ENCODE assay signal across 8 mouse cellular contexts in the genomic region with DNA sequence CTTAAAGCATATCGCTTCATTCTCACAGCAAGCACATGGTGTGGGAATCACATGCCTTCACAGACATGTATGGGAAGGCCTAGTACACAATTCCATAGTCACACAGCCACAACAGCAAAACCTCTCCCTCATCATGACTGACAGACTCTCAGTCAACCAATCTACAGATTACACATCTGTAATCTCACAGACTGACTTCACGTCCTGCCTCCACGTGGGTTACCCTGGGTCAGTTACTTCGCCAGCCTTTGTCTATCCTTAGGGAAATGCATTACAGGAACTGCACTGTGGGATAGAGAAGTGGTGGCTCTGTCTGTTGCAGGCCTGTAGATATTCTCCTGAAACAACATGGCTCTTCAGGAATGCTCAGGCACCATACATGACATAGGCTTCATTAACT. TPM values are rescaled to one million over a fixed set of nuclear protein-coding genes. Genes with fewer than 3 reads are reported as not detected.
DNase-seq lines count a peak whose midpoint lies in the region; ATAC-seq and TF ChIP-seq lines count a peak whose summit lies in the region.

No protein-coding gene starts in this region.

- 74% methylated on average over 4 of the region's 4 CpGs for WGBS in kidney, embryonic 15.5 days
- WGBS in hindbrain, embryonic 15.5 days: 71% methylated on average over 4 of the region's 4 CpGs
- 75% methylated on average over 4 of the region's 4 CpGs for WGBS in midbrain, embryonic 16.5 days
- 52% methylated on average over 4 of the region's 4 CpGs for WGBS in lung, adult 2 months

- peaks cover 20% of the 10 kb centered on the region for H3K4me1 ChIP-seq in kidney, embryonic 15.5 days
- peaks cover 24% of the 10 kb centered on the region for H3K4me1 ChIP-seq in hindbrain, embryonic 15.5 days (replicated peaks)
- H3K4me1 ChIP-seq in midbrain, embryonic 16.5 days (ENCODE audit: control insufficient read depth, insufficient read depth, low read length): peaks cover 27% of the 10 kb centered on the region
- peaks cover 4% of the 10 kb centered on the region; the same call in 1 of the 2 replicates for H3K4me1 ChIP-seq in lung, adult 2 months (ENCODE audit: control insufficient read depth, insufficient read depth, low read length)

- no peak for DNase-seq in kidney, adult 9 months
- peak; percentile 28 for DNase-seq in adipocyte (ENCODE audit: low spot score)
- DNase-seq in ovary, postnatal 36 days (ENCODE audit: low spot score): no peak
- DNase-seq in cerebellum, adult 11 months: no peak
- no peak for DNase-seq in lung, adult 2 months

- peaks cover 61% of the 10 kb centered on the region for H3K36me3 ChIP-seq in kidney, embryonic 15.5 days
- H3K36me3 ChIP-seq in hindbrain, embryonic 15.5 days: peaks cover 34% of the 10 kb centered on the region
- peaks cover 24% of the 10 kb centered on the region for H3K36me3 ChIP-seq in midbrain, embryonic 16.5 days (ENCODE audit: control insufficient read depth, insufficient read depth, low read length)

- no peak overlapping the region for H3K27ac ChIP-seq in kidney, embryonic 15.5 days
- no peak overlapping the region for H3K27ac ChIP-seq in hindbrain, embryonic 15.5 days (replicated peaks)
- no peak overlapping the region for H3K27ac ChIP-seq in midbrain, embryonic 16.5 days (ENCODE audit: low read length)

- no peaks in the 10 kb centered on the region for H3K9me3 ChIP-seq in kidney, embryonic 15.5 days (replicated peaks)
- no peaks in the 10 kb centered on the region for H3K9me3 ChIP-seq in hindbrain, embryonic 15.5 days
- H3K9me3 ChIP-seq in midbrain, embryonic 16.5 days (replicated peaks; ENCODE audit: control insufficient read depth, low read length, poor library complexity, severe bottlenecking): no peaks in the 10 kb centered on the region

- no peak for TF ChIP-seq CTCF in lung, adult 2 months (IDR thresholded peaks at IDR 0.05; ENCODE audit: insufficient read depth, low read length)

- no peak for TF ChIP-seq POLR2A in lung, adult 2 months (IDR thresholded peaks at IDR 0.05; ENCODE audit: borderline replicate concordance, extremely low read depth, low read depth, low read length)

- H3K4me3 ChIP-seq in kidney, embryonic 15.5 days (replicated peaks): peak overlapping the region; percentile 96
- peak overlapping the region; percentile 71 for H3K4me3 ChIP-seq in hindbrain, embryonic 15.5 days
- H3K4me3 ChIP-seq in midbrain, embryonic 16.5 days (ENCODE audit: low read depth, low read length): peak overlapping the region; percentile 74
- no peak overlapping the region for H3K4me3 ChIP-seq in lung, adult 2 months (replicated peaks; ENCODE audit: extremely low read depth, low read depth, low read length)

- ATAC-seq in kidney, embryonic 15.5 days (replicated peaks; ENCODE audit: low FRiP score): no peak
- ATAC-seq in hindbrain, embryonic 15.5 days (ENCODE audit: low FRiP score, low read depth): peak; percentile 12; the same call in 1 of the 2 replicates
- ATAC-seq in midbrain, embryonic 16.5 days: no peak

- H3K27me3 ChIP-seq in kidney, embryonic 15.5 days: no peaks in the 10 kb centered on the region
- no peaks in the 10 kb centered on the region for H3K27me3 ChIP-seq in hindbrain, embryonic 15.5 days
- H3K27me3 ChIP-seq in midbrain, embryonic 16.5 days (ENCODE audit: control insufficient read depth, insufficient read depth, low read depth, low read length): no peaks in the 10 kb centered on the region

- peak overlapping the region; percentile 85 for H3K9ac ChIP-seq in kidney, embryonic 15.5 days
- peak overlapping the region; percentile 80 for H3K9ac ChIP-seq in hindbrain, embryonic 15.5 days
- peak overlapping the region; percentile 85 for H3K9ac ChIP-seq in midbrain, embryonic 16.5 days (ENCODE audit: low read depth, low read length)

- H3K4me2 ChIP-seq in kidney, embryonic 15.5 days: peak overlapping the region; percentile 80
- H3K4me2 ChIP-seq in hindbrain, embryonic 15.5 days: peak overlapping the region; percentile 68
- H3K4me2 ChIP-seq in midbrain, embryonic 16.5 days (ENCODE audit: low read length): peak overlapping the region; percentile 82

RNA-seq across cellular contexts. Expression of a gene that starts 0.8 kb away (rescaled TPM):
- polyA plus RNA-seq in kidney, embryonic 15.5 days (2015; fragmentation: Nextera tagmentation; extraction: Ambion mirVana): 126 and 129 TPM in 2 replicates
- 105 and 106 TPM in 2 replicates for polyA plus RNA-seq in hindbrain, embryonic 15.5 days (2015; fragmentation: Nextera tagmentation; extraction: Ambion mirVana)
- polyA plus RNA-seq in midbrain, embryonic 16.5 days (2015; fragmentation: Nextera tagmentation; extraction: Ambion mirVana): 90.5 and 93.9 TPM in 2 replicates
- polyA plus RNA-seq in lung, adult 2 months (2012; rRNA removed): 26.9 and 29.5 TPM in 2 replicates

RNA-seq across cellular contexts. Expression of a gene that starts 0.9 kb away (rescaled TPM):
- 9.5 and 9.6 TPM in 2 replicates for polyA plus RNA-seq in kidney, embryonic 15.5 days (2015; fragmentation: Nextera tagmentation; extraction: Ambion mirVana)
- 9.9 and 11.6 TPM in 2 replicates for polyA plus RNA-seq in hindbrain, embryonic 15.5 days (2015; fragmentation: Nextera tagmentation; extraction: Ambion mirVana)
- 10.8 and 11.2 TPM in 2 replicates for polyA plus RNA-seq in midbrain, embryonic 16.5 days (2015; fragmentation: Nextera tagmentation; extraction: Ambion mirVana)
- 5.8 and 7.5 TPM in 2 replicates for polyA plus RNA-seq in lung, adult 2 months (2012; rRNA removed)

RNA-seq across cellular contexts. Expression of a gene that starts 40.2 kb away (rescaled TPM):
- 25.9 and 33.4 TPM in 2 replicates for polyA plus RNA-seq in kidney, embryonic 15.5 days (2015; fragmentation: Nextera tagmentation; extraction: Ambion mirVana)
- polyA plus RNA-seq in hindbrain, embryonic 15.5 days (2015; fragmentation: Nextera tagmentation; extraction: Ambion mirVana): 17.7 and 18.2 TPM in 2 replicates
- polyA plus RNA-seq in midbrain, embryonic 16.5 days (2015; fragmentation: Nextera tagmentation; extraction: Ambion mirVana): 14.9 and 15.1 TPM in 2 replicates
- 126 and 134 TPM in 2 replicates for polyA plus RNA-seq in lung, adult 2 months (2012; rRNA removed)
